ENCODE assay signal across 9 mouse cellular contexts in genomic region chr15:96848150-96848549, GRCm38 (mm10).
DNase-seq lines count a peak whose midpoint lies in the region; ATAC-seq and TF ChIP-seq lines count a peak whose summit lies in the region.
"Had no signal": no experiment of that assay in that cellular context is flagged by ENCODE, and none has a peak within 500 bp of the region (broad histone marks: within the 10 kb centered on the region; RNA-seq: fewer than 3 reads in every experiment).

No protein-coding gene starts in this region.

- no peak for TF ChIP-seq EP300 in heart, postnatal 0 days (IDR thresholded peaks at IDR 0.05; ENCODE audit: low read depth)
- no peak for TF ChIP-seq EP300 in liver, postnatal 0 days (IDR thresholded peaks at IDR 0.05; ENCODE audit: low read depth)

- in situ Hi-C loops in Patski (cut with MboI; ENCODE audit: low pct_unique_long_range_greater_than_20kb), result no loop called here

- no peak overlapping the region for H3K4me3 ChIP-seq in heart, postnatal 0 days (ENCODE audit: low read depth, low read length)
- no peak overlapping the region for H3K4me3 ChIP-seq in liver, postnatal 0 days (ENCODE audit: low read depth, low read length)
- H3K4me3 ChIP-seq: limb, embryonic 13.5 days had no signal

- H3K9ac ChIP-seq in heart, postnatal 0 days (replicated peaks; ENCODE audit: low read depth, low read length), result no peak overlapping the region
- no peak overlapping the region for H3K9ac ChIP-seq in liver, postnatal 0 days (replicated peaks)
- H3K9ac ChIP-seq: limb, embryonic 13.5 days had no signal

- ATAC-seq in heart, postnatal 0 days (ENCODE audit: insufficient read depth, low read depth), result no peak
- no peak for ATAC-seq in Patski
- no peak for ATAC-seq in liver, postnatal 0 days

- peak; percentile 40 for TF ChIP-seq CTCF in heart, postnatal 0 days (IDR thresholded peaks at IDR 0.05; ENCODE audit: low read depth)
- peak; percentile 79 for TF ChIP-seq CTCF in Patski (IDR thresholded peaks at IDR 0.05)
- TF ChIP-seq CTCF in liver, postnatal 0 days (IDR thresholded peaks at IDR 0.05; ENCODE audit: low read depth), result peak; percentile 65

- no peak overlapping the region for H3K4me2 ChIP-seq in heart, postnatal 0 days (ENCODE audit: low read depth, low read length)
- no peak overlapping the region for H3K4me2 ChIP-seq in liver, postnatal 0 days (ENCODE audit: low read depth, low read length)
- H3K4me2 ChIP-seq: limb, embryonic 13.5 days had no signal

- 77% methylated on average over 2 of the region's 2 CpGs for WGBS in heart, postnatal 0 days
- WGBS in liver, postnatal 0 days (ENCODE audit: insufficient replicate concordance), result 65% methylated on average over 2 of the region's 2 CpGs

- CTCF ChIA-PET in Patski (lab: Charles Lee), result no interaction called here

- H3K4me1 ChIP-seq in heart, postnatal 0 days (ENCODE audit: control insufficient read depth, insufficient read depth), result no peaks in the 10 kb centered on the region
- no peaks in the 10 kb centered on the region for H3K4me1 ChIP-seq in liver, postnatal 0 days (ENCODE audit: insufficient read depth)

- intact Hi-C loops in heart, postnatal 25 days (cut with DNase I), result loop anchor here (5.0 kb wide), 1 partner anchor 46 kb away; no protein-coding TSS in a partner anchor
- intact Hi-C loops in left cerebral cortex, postnatal 10 days (cut with DNase I), result no loop called here

- DNase-seq in heart, postnatal 0 days (ENCODE audit: low spot score), result no peak
- no peak for DNase-seq in heart, postnatal 25 days (ENCODE audit: low spot score)
- peak; percentile 68 for DNase-seq in A20 (ENCODE audit: low read depth, low spot score)
- DNase-seq in Patski (ENCODE audit: low read depth, low spot score), result no peak
- DNase-seq in liver, postnatal 0 days, result peak; percentile 63
- peak; percentile 80 for DNase-seq in thymus, postnatal 4 days
- DNase-seq in left cerebral cortex, postnatal 10 days (ENCODE audit: extremely low spot score in 1 of 2, low spot score in 2 of 2), result no peak
- DNase-seq in left cerebral cortex, adult 11 months (ENCODE audit: low spot score), result no peak

- no peaks in the 10 kb centered on the region for H3K9me3 ChIP-seq in heart, postnatal 0 days (replicated peaks; ENCODE audit: control insufficient read depth, low read length)
- H3K9me3 ChIP-seq in liver, postnatal 0 days (ENCODE audit: low read length), result no peaks in the 10 kb centered on the region
- H3K9me3 ChIP-seq: limb, embryonic 13.5 days had no signal

- POLR2A ChIA-PET in Patski (lab: Charles Lee), result no interaction called here

- H3K27ac ChIP-seq in heart, postnatal 0 days (ENCODE audit: low read depth), result no peak overlapping the region
- H3K27ac ChIP-seq in liver, postnatal 0 days (ENCODE audit: low read depth), result no peak overlapping the region
- H3K27ac ChIP-seq: limb, embryonic 13.5 days had no signal

- H3K36me3 ChIP-seq in heart, postnatal 0 days (replicated peaks; ENCODE audit: control insufficient read depth, insufficient read depth, low read length), result no peaks in the 10 kb centered on the region
- no peaks in the 10 kb centered on the region for H3K36me3 ChIP-seq in liver, postnatal 0 days (replicated peaks; ENCODE audit: insufficient read depth, low read length)
- H3K36me3 ChIP-seq: limb, embryonic 13.5 days had no signal

- no peaks in the 10 kb centered on the region for H3K27me3 ChIP-seq in heart, postnatal 0 days (ENCODE audit: control insufficient read depth, insufficient read depth, low read length)
- H3K27me3 ChIP-seq in Patski, result no peaks in the 10 kb centered on the region
- H3K27me3 ChIP-seq in liver, postnatal 0 days (ENCODE audit: insufficient read depth, low read length), result no peaks in the 10 kb centered on the region
- H3K27me3 ChIP-seq: limb, embryonic 13.5 days had no signal

Comparison
In these comparisons a context has a peak if more than half of its experiments do, and no peak if none do; other contexts are left out.
1. DNase-seq: peak in A20 (single experiment), liver, postnatal 0 days (single experiment) and thymus, postnatal 4 days (single experiment); none in heart, postnatal 0 days (single experiment), heart, postnatal 25 days (single experiment), Patski (single experiment), left cerebral cortex, postnatal 10 days (0 of 2) and left cerebral cortex, adult 11 months (single experiment).
2. Peak in every context shown above with its lines, with median percentiles within 50 percentile points of each other: CTCF ChIP-seq.